Mouse (Mus musculus) cerebellum, adult 18-20 months (tissue): ENCODE data around the gene Cyp4v3.
"Not testable (repeated sequence)": the region's sequence is repeated elsewhere in the genome, so short reads cannot be mapped to it uniquely, and the experiment has no call there.

Experiments
- DNase-seq, 2 experiments: peaks; one replicate each; pipeline ENCODE4 v3.0.0; 2021

Cyp4v3 gene

GRCm38 (mm10) chr8:45332685-45333409, at the start of gene Cyp4v3:
Gene Cyp4v3, minus strand, starts transcription at chr8:45333216.
- DNase-seq, result peak; percentile 13 to 18

DNA sequence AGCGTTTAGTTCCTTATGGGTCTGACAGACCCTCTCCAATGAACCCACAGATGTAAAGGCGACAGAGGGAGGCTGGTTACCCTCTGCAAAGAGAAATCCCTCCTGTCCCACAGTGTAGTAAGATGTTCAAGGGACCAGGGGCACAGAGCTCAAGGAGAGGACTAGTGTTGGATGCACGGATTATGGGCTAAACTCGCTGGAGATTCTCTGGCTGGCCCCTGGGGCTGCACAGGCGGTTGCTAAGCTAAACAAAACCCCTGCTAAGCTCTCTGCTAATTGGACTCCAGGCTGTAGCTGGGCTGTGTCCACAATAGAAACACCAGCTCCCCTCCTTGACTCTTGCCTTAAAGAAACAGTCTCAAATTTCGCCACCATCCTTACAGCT, 48.9 kb upstream of the Cyp4v3 start, which contains the start of gene Fam149a:
Gene Fam149a, minus strand, starts transcription at position 329 of the 385 bp plus-strand sequence.
- no peak for DNase-seq

DNA sequence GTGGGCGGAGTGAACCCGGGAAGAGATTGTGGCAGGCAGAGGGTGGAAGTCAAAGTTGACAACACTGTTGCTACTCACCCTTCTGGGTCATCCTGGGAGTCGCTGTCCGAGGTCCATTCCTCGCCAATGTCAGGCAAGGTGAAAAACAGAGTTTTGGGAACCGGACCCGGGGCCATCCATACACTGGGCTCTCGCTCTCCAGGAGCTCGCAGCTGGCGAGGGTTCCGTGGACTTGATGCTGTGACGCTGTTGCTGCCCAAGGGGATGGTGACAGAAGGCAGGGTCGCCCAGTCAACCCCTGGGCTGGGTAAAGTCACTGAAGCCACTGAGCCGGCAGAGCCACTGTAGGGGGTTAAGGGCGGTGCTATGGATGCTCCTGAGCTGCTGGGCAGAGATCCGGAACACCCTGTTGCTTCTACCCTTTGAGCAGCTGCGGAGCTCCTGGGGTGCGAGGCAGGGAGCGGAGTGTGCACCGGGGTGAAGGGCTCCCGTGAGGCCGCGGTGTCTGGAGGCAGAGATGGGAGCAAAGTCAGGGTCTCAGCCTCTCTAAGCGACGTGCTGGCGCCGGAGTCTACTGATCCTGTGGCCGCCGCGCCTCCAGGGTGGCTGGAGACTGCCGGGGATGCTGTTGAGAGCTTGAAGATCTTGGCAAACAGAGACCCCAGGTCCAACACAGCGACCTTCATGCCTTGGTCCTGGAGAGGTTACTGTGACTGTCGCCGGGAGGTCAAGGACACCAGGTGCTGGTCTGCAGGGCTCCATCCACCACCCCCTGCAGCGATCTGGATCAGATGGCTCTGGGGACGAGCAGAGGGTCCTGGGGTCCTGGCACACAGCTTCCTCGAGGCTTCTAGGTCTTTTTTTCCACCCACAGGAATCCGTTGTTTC, 48.3 kb upstream of the Cyp4v3 start:
- no peak for DNase-seq

DNA sequence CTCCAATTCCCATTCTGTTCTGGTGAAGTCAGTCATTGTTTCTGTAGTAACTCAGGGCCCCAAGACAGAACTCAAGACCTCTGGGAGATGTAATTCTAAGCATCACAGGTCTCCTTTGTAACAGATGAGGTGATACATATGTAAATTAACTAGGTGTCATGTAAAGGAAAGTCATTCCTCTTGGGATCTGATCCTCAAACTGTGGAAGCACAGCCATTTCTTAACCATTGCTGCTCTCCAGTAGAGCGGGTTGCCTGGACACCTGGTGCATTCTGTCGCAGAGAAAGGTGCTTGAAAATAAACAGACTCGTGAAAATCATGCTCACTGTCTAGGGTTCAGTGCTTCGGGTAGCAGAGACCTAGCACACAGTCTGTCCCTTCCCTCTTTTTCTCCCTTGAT, 47.6 kb upstream of the Cyp4v3 start:
- DNase-seq, result no peak

GRCm38 (mm10) chr8:45374071-45374470, 41.1 kb upstream of the Cyp4v3 start:
- no peak for DNase-seq

- no peak for DNase-seq
Measured at GRCm38 (mm10) chr8:45367154-45367553, 34.1 kb upstream of the Cyp4v3 start.

- no peak for DNase-seq
Measured at GRCm38 (mm10) chr8:45363220-45363619, 30.2 kb upstream of the Cyp4v3 start.

DNA sequence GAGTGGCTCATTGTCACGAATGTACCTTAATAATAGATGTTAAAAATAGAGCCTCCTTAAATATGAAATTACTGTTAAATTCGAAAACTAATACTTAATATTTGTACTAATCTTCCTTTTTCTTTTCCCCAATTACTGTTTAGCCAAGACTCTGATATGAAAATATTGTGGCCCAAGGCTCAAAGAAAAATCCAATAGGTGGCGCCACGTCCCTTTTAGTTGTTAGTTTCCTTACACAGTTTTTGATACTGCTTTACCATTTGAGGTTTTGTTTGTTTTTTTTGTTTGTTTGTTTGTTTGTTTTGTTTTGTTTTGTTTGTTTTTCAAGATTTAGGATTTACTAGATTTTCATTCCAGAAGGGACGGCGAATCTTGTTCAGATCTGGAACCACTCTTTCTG, 29.3 kb upstream of the Cyp4v3 start:
- DNase-seq, result no peak

- DNase-seq, result peak in 1 of 2 experiments; percentile 20
Measured at GRCm38 (mm10) chr8:45359091-45359605, 26.1 kb upstream of the Cyp4v3 start.

DNA sequence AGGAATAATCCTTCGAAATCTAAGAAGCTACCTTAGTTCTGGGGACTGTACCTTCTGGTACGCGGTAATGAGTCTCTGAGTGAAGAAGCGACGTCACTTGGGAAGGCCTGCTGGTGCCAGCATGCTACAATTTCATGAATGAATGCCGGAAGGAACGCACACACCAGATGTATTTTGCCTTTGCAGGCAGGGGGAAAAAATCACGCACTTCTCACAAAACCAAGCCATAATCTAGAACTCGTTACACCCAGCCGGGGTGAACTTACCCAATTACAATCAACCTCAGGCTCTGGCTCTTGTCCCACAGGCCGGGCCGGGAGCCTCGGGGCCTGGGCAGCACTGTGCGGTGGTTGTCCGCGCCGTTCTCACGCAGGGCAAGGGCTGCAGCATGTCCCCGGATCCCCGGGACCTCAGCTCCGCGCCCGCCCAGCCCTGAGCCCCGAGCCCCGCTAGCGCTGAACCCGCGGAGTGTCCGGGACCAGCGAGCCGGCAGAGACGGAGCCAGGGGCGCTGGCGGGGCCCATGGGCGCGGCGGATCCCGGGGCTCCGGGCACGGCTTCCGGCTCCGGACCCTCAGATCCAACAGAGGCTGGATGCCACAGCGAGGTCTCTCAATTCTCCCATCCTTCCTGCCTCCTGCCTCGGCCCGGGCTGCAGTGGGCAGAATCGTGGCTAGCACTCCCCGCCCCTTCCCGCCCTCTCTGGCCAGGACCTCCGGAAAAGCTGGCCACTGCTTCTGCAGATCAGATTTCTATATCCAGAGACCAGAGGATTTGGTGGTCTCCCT, 25.3 kb upstream of the Cyp4v3 start:
- DNase-seq, result peak; percentile 55 to 69

- DNase-seq, result no peak
Measured at GRCm38 (mm10) chr8:45355809-45356208, 22.8 kb upstream of the Cyp4v3 start.

DNA sequence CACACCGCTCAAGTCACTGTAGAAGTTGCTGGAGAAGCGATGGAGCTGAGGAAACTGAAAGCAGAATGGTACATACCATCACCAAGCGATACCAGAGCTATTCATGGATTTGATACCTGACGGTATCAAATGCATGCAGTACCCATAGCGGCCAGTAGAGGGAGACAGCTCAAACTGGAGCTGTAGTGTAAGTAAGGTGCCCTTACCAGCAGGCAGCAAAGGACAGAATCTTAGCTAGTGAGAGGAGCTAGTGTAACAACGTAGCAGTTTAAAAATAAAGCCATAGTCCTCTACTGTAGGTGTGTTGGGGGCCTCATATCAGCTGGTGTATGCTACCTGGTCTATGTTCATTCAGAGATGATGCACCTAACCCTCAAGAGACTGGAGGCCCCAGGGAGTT, 12.0 kb upstream of the Cyp4v3 start:
- peak; percentile 68 to 72 for DNase-seq

GRCm38 (mm10) chr8:45344298-45344697, 11.3 kb upstream of the Cyp4v3 start:
- DNase-seq, result no peak

DNA sequence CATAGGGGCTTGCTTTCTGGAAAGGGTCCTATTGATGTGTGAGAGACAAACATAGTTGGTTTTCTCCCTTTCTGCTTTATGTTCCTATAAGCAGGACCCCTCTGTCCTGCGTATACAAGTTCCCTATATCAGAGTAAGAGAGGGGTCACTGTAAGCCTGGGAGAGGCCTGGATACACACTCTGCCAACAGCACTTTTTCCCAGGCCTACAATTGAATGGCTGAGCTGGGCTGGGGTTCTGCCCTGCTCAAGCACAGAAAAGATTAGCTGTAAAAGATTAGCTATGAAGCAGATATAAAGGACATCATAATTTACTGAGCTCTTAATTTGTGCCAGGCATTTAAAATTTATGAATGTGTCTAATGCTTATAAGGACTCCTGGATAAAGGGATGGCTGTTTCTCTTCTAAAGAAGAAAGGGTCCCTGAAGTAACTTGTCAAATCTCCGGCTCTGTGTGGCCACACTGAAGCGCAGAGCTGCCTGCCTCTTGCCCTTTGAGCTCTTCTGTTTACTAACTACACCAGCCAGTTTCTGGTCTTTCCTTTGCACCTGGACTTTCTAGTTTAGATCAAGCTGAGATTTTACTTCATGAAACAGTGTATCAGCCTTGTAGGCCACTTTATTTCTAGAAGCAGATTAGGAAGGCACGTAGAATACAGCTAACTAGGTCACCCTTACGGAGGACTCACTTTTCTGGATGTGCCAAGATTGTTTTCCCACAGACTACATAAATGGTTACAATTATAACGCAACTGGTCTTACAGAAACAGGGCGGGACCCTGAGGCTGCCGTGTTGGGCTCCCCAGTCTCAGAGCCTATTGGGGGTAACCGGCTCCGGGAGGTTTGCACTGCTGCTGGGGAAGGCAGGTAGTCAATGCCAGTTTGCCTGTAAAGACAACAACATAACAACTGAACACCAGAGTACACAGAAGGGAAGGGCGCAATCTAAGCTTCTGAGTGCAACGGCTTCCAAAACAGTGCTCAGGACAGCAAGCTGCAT, 8.9 kb upstream of the Cyp4v3 start:
- no peak for DNase-seq

- DNase-seq, result no peak
Measured at GRCm38 (mm10) chr8:45333493-45333892, 477 bp upstream of the Cyp4v3 start.

DNA sequence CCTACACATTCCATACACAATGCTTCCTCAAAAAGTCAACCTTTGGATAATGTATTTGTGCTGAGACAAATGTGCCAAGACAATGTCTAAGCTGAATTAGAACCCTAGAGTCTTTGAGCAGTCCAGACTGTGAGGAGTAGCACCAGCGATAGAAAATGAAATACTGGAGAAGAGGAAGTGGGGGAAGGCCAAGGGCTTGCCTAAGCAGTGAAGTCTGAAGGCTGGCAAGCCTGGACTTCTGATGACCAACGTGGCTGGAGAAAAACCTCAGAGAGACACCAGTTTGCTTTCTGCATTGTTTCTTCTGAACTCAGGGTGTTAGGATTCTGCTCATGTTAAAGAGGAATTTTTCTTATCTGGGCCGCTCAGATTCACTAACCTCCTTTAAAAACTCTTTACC, 2.2 kb downstream of the Cyp4v3 start:
- no peak for DNase-seq

DNA sequence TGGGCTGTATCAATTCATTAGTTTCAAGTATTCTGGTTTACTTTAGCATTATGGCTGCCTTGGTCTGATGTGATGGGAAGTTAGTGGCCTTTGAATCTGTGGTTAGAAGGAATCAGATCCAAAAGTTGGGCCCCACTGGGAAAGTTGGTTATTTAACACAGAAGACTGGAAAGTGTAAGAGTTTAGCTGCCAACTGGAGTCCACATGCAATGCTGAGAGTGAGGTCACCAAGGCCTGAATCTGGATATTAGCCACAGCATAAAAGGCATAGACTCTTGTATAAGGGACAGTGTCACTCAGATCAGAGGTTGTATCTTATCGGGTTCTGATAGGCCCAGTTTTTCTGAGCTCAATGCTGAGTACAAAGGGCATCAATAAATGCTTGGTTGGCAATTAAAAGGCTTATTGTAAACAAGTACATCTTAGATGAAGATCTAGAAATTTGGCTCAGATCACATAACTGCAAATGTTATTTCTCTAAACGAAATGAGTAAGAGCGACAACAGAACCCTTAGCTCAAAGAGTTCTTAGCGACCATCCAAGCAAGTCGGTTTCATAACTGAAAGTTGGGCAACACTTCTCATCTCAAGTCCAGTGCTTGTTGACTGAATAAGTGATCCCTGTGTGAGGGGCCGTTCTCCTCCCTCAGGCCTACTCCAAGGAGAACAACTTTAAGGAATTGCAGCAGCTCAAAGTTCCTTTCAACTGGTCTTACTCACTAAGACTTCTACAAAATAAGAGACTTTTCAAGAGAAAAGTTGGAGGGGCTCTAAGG, 3.6 kb downstream of the Cyp4v3 start:
- DNase-seq, result no peak

- DNase-seq, result not testable (repeated sequence)
Measured at GRCm38 (mm10) chr8:45327076-45327475, 5.9 kb downstream of the Cyp4v3 start.

GRCm38 (mm10) chr8:45324151-45324550, 8.9 kb downstream of the Cyp4v3 start:
- DNase-seq, result no peak

- no peak for DNase-seq
Measured at GRCm38 (mm10) chr8:45321365-45321764, 11.7 kb downstream of the Cyp4v3 start.

- DNase-seq, result no peak
Measured at GRCm38 (mm10) chr8:45320930-45321329, 12.1 kb downstream of the Cyp4v3 start.
